ENCODE assay signal across 7 mouse cellular contexts in genomic region chr3:145885851-145886464, GRCm38 (mm10). TPM values are rescaled to one million over a fixed set of nuclear protein-coding genes. Genes with fewer than 3 reads are reported as not detected.
DNase-seq lines count a peak whose midpoint lies in the region; ATAC-seq and TF ChIP-seq lines count a peak whose summit lies in the region.

No protein-coding gene starts in this region.

- 69% methylated on average over 5 of the region's 5 CpGs for WGBS in hindbrain, embryonic 14.5 days
- 49% methylated on average over 5 of the region's 5 CpGs for WGBS in liver, postnatal 0 days (ENCODE audit: insufficient replicate concordance)

- ATAC-seq in hindbrain, embryonic 14.5 days (ENCODE audit: low FRiP score) = no peak
- ATAC-seq in liver, postnatal 0 days = no peak
- no peak for ATAC-seq in activated CD4-positive, CD25-positive, alpha-beta regulatory T cell, adult 4 months

- DNase-seq in Muller cell, postnatal 12 days (ENCODE audit: inconsistent ontology term) = peak; percentile 92
- DNase-seq in hindbrain, embryonic 14.5 days (ENCODE audit: low spot score) = no peak
- no peak for DNase-seq in liver, postnatal 0 days
- DNase-seq in cerebellum, adult 18-20 months = no peak
- DNase-seq in frontal cortex, postnatal 25 days (ENCODE audit: low spot score in 2 of 2) = no peak

- H3K4me2 ChIP-seq in hindbrain, embryonic 14.5 days (replicated peaks) = no peak overlapping the region
- no peak overlapping the region for H3K4me2 ChIP-seq in liver, postnatal 0 days (ENCODE audit: low read depth, low read length)

- no peaks in the 10 kb centered on the region for H3K27me3 ChIP-seq in hindbrain, embryonic 14.5 days (ENCODE audit: control insufficient read depth, insufficient read depth, low read length)
- H3K27me3 ChIP-seq in liver, postnatal 0 days (ENCODE audit: insufficient read depth, low read length) = no peaks in the 10 kb centered on the region

- no peak overlapping the region for H3K4me3 ChIP-seq in brown adipose tissue, adult 24 weeks (ENCODE audit: insufficient read depth, low read depth, low read length)
- H3K4me3 ChIP-seq in hindbrain, embryonic 14.5 days (replicated peaks; ENCODE audit: low read length) = no peak overlapping the region
- no peak overlapping the region for H3K4me3 ChIP-seq in liver, postnatal 0 days (ENCODE audit: low read depth, low read length)

- H3K4me1 ChIP-seq in brown adipose tissue, adult 24 weeks (ENCODE audit: control insufficient read depth, insufficient read depth, insufficient read length, low read length) = peaks cover 10% of the 10 kb centered on the region
- H3K4me1 ChIP-seq in hindbrain, embryonic 14.5 days (replicated peaks; ENCODE audit: control insufficient read depth, insufficient read depth, low read length) = peaks cover 17% of the 10 kb centered on the region; the same call in 1 of the 2 replicates
- no peaks in the 10 kb centered on the region for H3K4me1 ChIP-seq in liver, postnatal 0 days (ENCODE audit: insufficient read depth)

- H3K9me3 ChIP-seq in hindbrain, embryonic 14.5 days (ENCODE audit: control insufficient read depth, low read length) = no peaks in the 10 kb centered on the region
- no peaks in the 10 kb centered on the region for H3K9me3 ChIP-seq in liver, postnatal 0 days (ENCODE audit: low read length)

- H3K9ac ChIP-seq in hindbrain, embryonic 14.5 days = no peak overlapping the region
- no peak overlapping the region for H3K9ac ChIP-seq in liver, postnatal 0 days (replicated peaks)

- H3K27ac ChIP-seq in brown adipose tissue, adult 24 weeks (replicated peaks; ENCODE audit: low read depth, low read length) = peak overlapping the region; percentile 95
- peak overlapping the region; percentile 51 for H3K27ac ChIP-seq in hindbrain, embryonic 14.5 days
- peak overlapping the region; percentile 62 for H3K27ac ChIP-seq in liver, postnatal 0 days (ENCODE audit: low read depth)

- TF ChIP-seq CTCF in liver, postnatal 0 days (IDR thresholded peaks at IDR 0.05; ENCODE audit: low read depth) = no peak

- H3K36me3 ChIP-seq in hindbrain, embryonic 14.5 days (replicated peaks; ENCODE audit: control insufficient read depth, insufficient read depth) = no peaks in the 10 kb centered on the region
- no peaks in the 10 kb centered on the region; the same call in 1 of the 2 replicates for H3K36me3 ChIP-seq in liver, postnatal 0 days (replicated peaks; ENCODE audit: insufficient read depth, low read length)

- TF ChIP-seq EP300 in liver, postnatal 0 days (IDR thresholded peaks at IDR 0.05; ENCODE audit: low read depth) = no peak; the same call in 1 of the 2 replicates

RNA-seq across cellular contexts. Expression of gene Bcl10, which starts 36.6 kb away (rescaled TPM):
- polyA plus RNA-seq in brown adipose tissue, adult 24 weeks (2012; ENCODE audit: insufficient read depth, insufficient read length, missing spikeins) = 14.5 and 17.8 TPM in 2 replicates
- polyA plus RNA-seq in hindbrain, embryonic 14.5 days (2014; fragmentation: Nextera tagmentation; extraction: Ambion mirVana) = 37.9 and 39.9 TPM in 2 replicates
- 20.9 and 22.9 TPM in 2 replicates for polyA plus RNA-seq in liver, postnatal 0 days (2015; fragmentation: Nextera tagmentation; extraction: Ambion mirVana)
- 10 to 100 TPM; 51.9 to 53.0 TPM for polyA plus RNA-seq in activated CD4-positive, CD25-positive, alpha-beta regulatory T cell, adult 4 months (2017; shearing (Covaris generic))

RNA-seq across cellular contexts. Expression of gene 2410004B18Rik, which starts 51.9 kb away (rescaled TPM):
- 18.1 and 19.4 TPM in 2 replicates for polyA plus RNA-seq in brown adipose tissue, adult 24 weeks (2012; ENCODE audit: insufficient read depth, insufficient read length, missing spikeins)
- polyA plus RNA-seq in hindbrain, embryonic 14.5 days (2014; fragmentation: Nextera tagmentation; extraction: Ambion mirVana) = 79.7 and 86.5 TPM in 2 replicates
- polyA plus RNA-seq in liver, postnatal 0 days (2015; fragmentation: Nextera tagmentation; extraction: Ambion mirVana) = 10.1 and 11.8 TPM in 2 replicates
- polyA plus RNA-seq in activated CD4-positive, CD25-positive, alpha-beta regulatory T cell, adult 4 months (2017; shearing (Covaris generic)) = 10 to 100 TPM; 14.2 to 21.6 TPM
